Mouse (Mus musculus) testis, adult 2 months (tissue): ENCODE data around the gene Farp1.
"Not testable (repeated sequence)": the region's sequence is repeated elsewhere in the genome, so short reads cannot be mapped to it uniquely, and the experiment has no call there.

Experiments
- CTCF ChIP-seq: fragments of 200-500 bp; IDR thresholded peaks from 2 replicates; pipeline ENCODE4 v1.5.1; 2012; ENCODE audit warnings: low read depth, mild to moderate bottlenecking, inconsistent platforms, low read length, moderate library complexity; ENCODE audit not compliant: control insufficient read depth, insufficient read depth, insufficient replicate concordance
- POLR2A ChIP-seq: fragments of 200-500 bp; IDR thresholded peaks from 2 replicates; pipeline ENCODE4 v1.6.1; 2012; ENCODE audit warnings: low read depth, mild to moderate bottlenecking, inconsistent platforms, low read length, moderate library complexity; ENCODE audit not compliant: control insufficient read depth

GRCm38 (mm10) chr14:121189840-121190239 lies 154.8 kb downstream of the Farp1 start:
- TF ChIP-seq CTCF, POLR2A: not testable (repeated sequence)
